Mouse (Mus musculus): ENCODE measurements around the gene Plod1. TPM values are rescaled to one million over a fixed set of nuclear protein-coding genes. Genes with fewer than 3 reads are reported as not detected.

Plod1 gene
- polyA plus RNA-seq (2012; rRNA removed), result 14.3 and 15.6 TPM in 2 replicates

DNA sequence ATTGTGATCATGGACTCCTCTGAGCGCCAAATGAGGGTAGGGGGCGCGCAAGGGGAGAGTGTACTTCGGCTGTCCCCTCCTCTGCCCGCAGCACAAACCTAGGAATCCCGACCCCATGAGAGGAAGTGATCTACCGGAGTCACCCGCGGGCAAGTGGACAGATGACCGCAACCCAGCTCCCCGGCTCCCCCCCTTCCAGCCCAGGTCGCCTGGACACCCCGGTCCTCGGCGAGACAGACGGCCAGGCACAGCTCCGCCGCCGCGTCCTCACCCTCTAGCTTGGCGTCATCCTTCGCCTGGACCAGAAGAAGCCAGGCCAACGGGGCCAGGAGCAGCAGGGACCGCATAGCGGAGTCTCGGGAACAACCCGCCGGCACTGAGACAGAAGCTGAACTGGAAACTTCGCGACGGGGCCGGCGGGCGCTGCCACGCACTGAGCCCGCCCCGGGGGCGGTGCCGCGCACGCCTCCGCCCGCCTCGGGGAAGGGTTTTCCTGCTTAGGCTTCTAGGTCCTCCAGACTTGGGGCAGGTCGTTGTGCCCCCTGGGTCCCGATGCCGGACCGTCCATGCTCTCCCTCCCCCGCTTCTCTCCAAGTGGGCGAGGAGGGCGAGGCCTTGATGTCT lies at the start of gene Plod1:
Gene Plod1 (minus strand): TSS at position 437 of the 624 bp plus-strand sequence.

GRCm38 (mm10) chr4:147985205-147986132 lies 48.9 kb upstream of the Plod1 start, which contains the start of gene Nppb:
Gene Nppb, plus strand, starts transcription at chr4:147985788.

GRCm38 (mm10) chr4:147940576-147941044 lies 4.0 kb upstream of the Plod1 start, which contains the start of gene 2510039O18Rik:
Gene 2510039O18Rik, plus strand, starts transcription at chr4:147940895.

DNA sequence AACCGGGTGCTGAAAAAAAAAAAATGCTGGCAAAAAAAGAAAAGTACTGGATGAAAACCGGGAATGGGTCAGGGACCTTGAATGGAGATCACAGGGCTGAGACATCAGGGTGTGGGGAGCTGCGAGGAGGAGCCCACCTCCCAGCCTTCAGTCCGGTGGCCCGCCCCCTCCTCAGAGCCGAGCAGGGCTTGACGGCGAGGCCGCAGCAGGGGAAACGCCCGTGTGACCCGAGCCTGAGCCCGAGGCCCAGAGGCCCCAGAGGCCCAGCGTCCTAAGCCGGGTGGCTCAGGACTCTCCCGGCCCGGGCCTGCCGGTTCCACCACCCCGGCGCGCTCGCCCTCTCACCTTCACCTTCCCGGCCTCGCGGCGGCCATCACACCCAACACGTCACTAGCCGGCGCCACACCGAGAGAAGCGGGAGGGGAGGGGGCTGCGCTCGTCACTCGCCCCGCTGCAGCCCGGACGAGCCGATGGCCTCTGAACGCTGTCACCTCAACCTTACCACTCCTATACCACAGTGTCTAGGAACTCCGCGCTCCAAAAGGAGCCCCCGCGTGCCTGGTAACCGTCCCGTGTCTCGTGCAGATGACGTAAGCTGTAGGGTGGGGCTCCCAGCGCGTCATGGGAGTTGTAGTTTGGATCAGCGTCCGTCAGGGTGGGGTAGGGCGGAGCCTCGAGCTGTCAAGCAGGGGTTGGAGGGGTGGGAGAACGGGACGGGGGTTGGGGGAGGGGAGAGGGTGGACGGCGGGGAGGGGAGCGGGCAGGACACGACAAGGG lies 32.1 kb downstream of the Plod1 start, which contains the start of gene Mfn2:
Gene Mfn2 (minus strand): TSS at position 392 of the 777 bp plus-strand sequence.

GRCm38 (mm10) chr4:147868450-147869031 lies 68.0 kb downstream of the Plod1 start, which contains the start of the genes Miip and Fv1:
Gene Miip, minus strand, starts transcription at chr4:147868816.
Gene Fv1, plus strand, starts transcription at chr4:147868979.

Other genes starting within 250 kb of the Plod1 start
- not detected in 2 replicates for gene Zfp534, start 234.2 kb downstream of the Plod1 start, polyA plus RNA-seq (2012; rRNA removed)
- 0.02 TPM in 1 of 2 replicates, not detected in the other for gene Zfp984, start 127.0 kb downstream of the Plod1 start, polyA plus RNA-seq (2012; rRNA removed)
- 0.04 and 0.17 TPM in 2 replicates for gene Zfp933, start 88.4 kb downstream of the Plod1 start, polyA plus RNA-seq (2012; rRNA removed)
- 41.4 and 46.9 TPM in 2 replicates for gene Miip, start 68.0 kb downstream of the Plod1 start, polyA plus RNA-seq (2012; rRNA removed)
- gene Fv1, start 67.8 kb downstream of the Plod1 start, polyA plus RNA-seq (2012; rRNA removed), result 0.19 and 0.53 TPM in 2 replicates
- gene Mfn2, start 32.1 kb downstream of the Plod1 start, polyA plus RNA-seq (2012; rRNA removed), result 23.7 and 26.1 TPM in 2 replicates
- gene 2510039O18Rik, start 4.1 kb upstream of the Plod1 start, polyA plus RNA-seq (2012; rRNA removed), result 55.4 and 74.4 TPM in 2 replicates
- gene Nppb, start 49.0 kb upstream of the Plod1 start, polyA plus RNA-seq (2012; rRNA removed), result not detected in 2 replicates
- 0.10 TPM in 1 of 2 replicates, not detected in the other for gene Nppa, start 64.0 kb upstream of the Plod1 start, polyA plus RNA-seq (2012; rRNA removed)
- gene Clcn6, start 102.1 kb upstream of the Plod1 start, polyA plus RNA-seq (2012; rRNA removed), result 1.7 and 2.1 TPM in 2 replicates
- gene Mthfr, start 102.3 kb upstream of the Plod1 start, polyA plus RNA-seq (2012; rRNA removed), result 10.9 and 11.4 TPM in 2 replicates
- gene Agtrap, start 151.3 kb upstream of the Plod1 start, polyA plus RNA-seq (2012; rRNA removed), result 36.5 and 39.3 TPM in 2 replicates
- 8.9 and 13.6 TPM in 2 replicates for gene Mad2l2, start 193.6 kb upstream of the Plod1 start, polyA plus RNA-seq (2012; rRNA removed)
- not detected in 2 replicates for gene Draxin, start 193.9 kb upstream of the Plod1 start, polyA plus RNA-seq (2012; rRNA removed)
- gene Fbxo6, start 215.4 kb upstream of the Plod1 start, polyA plus RNA-seq (2012; rRNA removed), result 28.0 and 30.0 TPM in 2 replicates
- gene Fbxo44, start 223.7 kb upstream of the Plod1 start, polyA plus RNA-seq (2012; rRNA removed), result 10.4 and 15.7 TPM in 2 replicates
- gene Fbxo2, start 223.9 kb upstream of the Plod1 start, polyA plus RNA-seq (2012; rRNA removed), result 0.60 and 0.95 TPM in 2 replicates